Mouse (Mus musculus): ENCODE measurements at regions not wholly inside any gene's neighbourhood (a gene's known extent, or its start where the extent isn't known, plus 50 kb on each side); places are given as distances from the start of the nearest gene placed in this dataset.

DNA sequence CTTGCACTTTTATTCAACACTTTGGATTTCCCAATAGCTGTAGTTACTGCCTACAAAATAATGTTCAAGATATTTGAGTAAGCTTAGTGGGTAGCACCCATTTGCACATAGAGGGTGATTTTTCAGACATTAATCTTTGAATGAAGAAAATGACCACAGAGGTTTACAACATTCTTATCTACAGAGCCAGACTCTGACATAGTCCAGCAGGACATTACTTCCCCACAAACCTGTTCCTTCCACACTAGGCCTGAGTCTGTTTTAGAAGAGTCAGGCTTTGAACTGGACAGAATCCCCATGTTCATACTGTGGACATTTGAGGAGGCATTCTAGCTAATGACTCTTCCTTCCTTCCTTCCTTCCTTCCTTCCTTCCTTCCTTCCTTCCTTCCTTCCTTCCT, 233.6 kb upstream of the P2ry1 start:
- Histone ChIP-seq H3K4me3 (no peak overlapping the region), H3K9me3 (replicated peaks) (no peaks in the 10 kb centered on the region), H3K27ac (no peak overlapping the region), H3K27me3 (no peaks in the 10 kb centered on the region), H3K36me3 (ENCODE audit: poor library complexity, severe bottlenecking) (no peaks in the 10 kb centered on the region), H3K9ac (no peak overlapping the region), H3K4me2 (no peak overlapping the region), H3K4me1 (no peaks in the 10 kb centered on the region)
- ATAC-seq = no peak

DNA sequence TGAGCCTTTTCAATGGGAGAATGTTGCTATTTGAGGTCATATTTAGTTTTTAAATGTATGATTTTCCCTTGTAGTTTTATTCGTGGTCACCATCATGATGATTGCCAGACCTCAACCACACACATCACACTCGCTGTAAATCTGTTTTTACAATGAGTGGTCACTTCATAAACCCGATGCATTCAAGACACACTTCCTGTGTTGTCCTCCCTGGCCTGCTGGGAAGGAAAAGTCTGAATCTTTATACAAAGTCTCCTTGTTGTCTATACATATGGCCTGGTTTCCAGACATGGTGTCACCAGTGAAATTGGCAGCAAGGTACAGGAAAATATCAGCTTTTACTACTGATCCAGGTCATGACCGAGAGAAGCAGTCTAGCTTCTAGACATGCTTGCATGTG, 230.7 kb upstream of the P2ry1 start:
- no peak for ATAC-seq
- Histone ChIP-seq H3K4me3 (no peak overlapping the region), H3K27ac (no peak overlapping the region), H3K36me3 (ENCODE audit: poor library complexity, severe bottlenecking) (no peaks in the 10 kb centered on the region), H3K9ac (no peak overlapping the region), H3K4me1 (no peaks in the 10 kb centered on the region), H3K27me3 (no peaks in the 10 kb centered on the region), H3K4me2 (no peak overlapping the region), H3K9me3 (replicated peaks) (no peaks in the 10 kb centered on the region)
- 92% methylated on average over 4 of the region's 4 CpGs for WGBS

DNA sequence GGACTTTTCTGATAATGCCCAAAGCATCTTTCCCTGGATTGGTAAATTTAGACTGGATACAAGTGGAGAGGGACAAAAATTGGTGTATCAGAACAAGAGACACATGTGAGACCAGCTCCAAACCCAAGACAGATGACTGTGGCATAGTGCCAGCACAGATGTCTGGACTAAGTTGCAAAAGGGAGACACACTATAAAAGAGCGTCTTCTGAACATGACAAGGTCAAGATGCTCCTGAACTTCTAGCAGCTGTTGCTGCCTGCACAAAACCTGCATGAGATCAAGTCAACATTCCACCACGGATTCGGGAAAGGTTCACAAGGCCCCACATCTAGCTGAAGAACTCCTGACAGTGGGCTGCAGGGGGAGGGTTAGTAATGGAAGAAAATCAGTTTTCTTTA, 229.2 kb upstream of the P2ry1 start:
- Histone ChIP-seq H3K27ac (no peak overlapping the region), H3K9me3 (replicated peaks) (no peaks in the 10 kb centered on the region), H3K9ac (no peak overlapping the region), H3K4me1 (no peaks in the 10 kb centered on the region), H3K4me3 (no peak overlapping the region), H3K27me3 (no peaks in the 10 kb centered on the region), H3K36me3 (ENCODE audit: poor library complexity, severe bottlenecking) (no peaks in the 10 kb centered on the region), H3K4me2 (no peak overlapping the region)
- no peak for ATAC-seq
- WGBS = 79% methylated on average over 3 of the region's 3 CpGs

DNA sequence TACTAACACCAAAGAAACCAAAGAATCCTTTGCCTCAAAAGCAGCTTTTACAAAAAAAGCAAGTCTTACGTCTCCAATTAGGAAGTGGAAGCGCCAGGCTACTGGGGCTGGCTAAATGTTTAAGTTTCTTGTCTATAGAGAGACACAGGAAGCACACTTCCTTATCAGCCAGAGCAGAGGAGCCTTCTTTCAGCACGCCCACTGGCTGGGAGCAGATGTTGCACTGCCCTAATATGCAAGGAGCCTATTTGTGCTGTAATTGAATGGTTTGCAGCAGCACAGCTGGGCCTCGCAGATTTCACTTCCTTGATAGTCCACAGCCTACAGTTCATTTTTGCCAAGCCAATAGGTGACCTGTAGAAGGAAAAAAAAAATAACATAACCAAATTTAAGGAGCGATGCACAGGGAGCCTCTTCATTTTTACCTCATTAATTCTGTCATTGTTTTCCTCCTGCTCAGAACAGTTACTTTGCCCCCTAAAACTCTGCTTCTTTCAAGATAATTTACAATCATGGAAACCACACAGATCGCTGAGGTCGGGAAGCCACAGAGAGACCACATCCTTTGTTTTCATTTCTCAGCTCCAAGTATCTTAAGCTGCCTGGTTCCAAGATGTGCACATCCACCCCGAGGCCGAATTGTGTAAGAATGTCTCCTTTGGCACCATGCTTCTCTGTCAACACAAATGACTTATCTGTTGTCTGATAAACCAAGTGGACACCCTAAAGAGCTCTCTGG, 217.3 kb upstream of the P2ry1 start:
- Histone ChIP-seq H3K36me3 (ENCODE audit: poor library complexity, severe bottlenecking) (no peaks in the 10 kb centered on the region), H3K9ac (no peak overlapping the region), H3K4me3 (no peak overlapping the region), H3K4me1 (no peaks in the 10 kb centered on the region), H3K27me3 (no peaks in the 10 kb centered on the region), H3K27ac (no peak overlapping the region), H3K4me2 (no peak overlapping the region), H3K9me3 (replicated peaks) (no peaks in the 10 kb centered on the region)
- ATAC-seq = no peak; the same call in 1 of the 2 replicates
- whole genome bisulfite sequencing = 69% methylated on average over 9 of the region's 9 CpGs

DNA sequence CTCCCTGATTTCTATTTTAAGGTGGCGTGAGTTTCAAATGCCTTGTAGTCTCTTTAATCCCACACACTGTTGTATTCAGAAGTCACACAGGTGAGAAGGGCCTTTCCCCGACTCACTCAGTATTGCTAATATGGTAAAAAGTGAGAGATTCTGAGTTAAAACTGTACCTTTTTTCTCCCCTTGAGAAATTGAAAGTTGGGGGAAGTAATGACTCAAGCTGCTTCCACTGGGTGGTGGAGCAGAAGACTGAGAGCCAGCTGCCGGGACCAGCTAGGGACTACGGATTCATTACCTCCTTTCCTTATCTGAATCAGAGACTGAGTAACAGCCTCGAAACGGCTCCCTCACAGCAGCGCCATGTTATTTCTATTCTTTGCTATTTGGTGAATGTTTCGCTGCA, 214.6 kb upstream of the P2ry1 start:
- H3K9ac ChIP-seq = no peak overlapping the region
- H3K27me3 ChIP-seq = no peaks in the 10 kb centered on the region
- no peaks in the 10 kb centered on the region for H3K36me3 ChIP-seq (ENCODE audit: poor library complexity, severe bottlenecking)
- H3K4me3 ChIP-seq = no peak overlapping the region
- no peaks in the 10 kb centered on the region for H3K9me3 ChIP-seq (replicated peaks)
- H3K4me1 ChIP-seq = 0 out of 2 replicates have a peak, but pooled peaks cover 3% of the 10 kb centered on the region
- WGBS = 92% methylated on average over 8 of the region's 8 CpGs
- no peak overlapping the region for H3K27ac ChIP-seq
- no peak overlapping the region for H3K4me2 ChIP-seq
- ATAC-seq = no peak

DNA sequence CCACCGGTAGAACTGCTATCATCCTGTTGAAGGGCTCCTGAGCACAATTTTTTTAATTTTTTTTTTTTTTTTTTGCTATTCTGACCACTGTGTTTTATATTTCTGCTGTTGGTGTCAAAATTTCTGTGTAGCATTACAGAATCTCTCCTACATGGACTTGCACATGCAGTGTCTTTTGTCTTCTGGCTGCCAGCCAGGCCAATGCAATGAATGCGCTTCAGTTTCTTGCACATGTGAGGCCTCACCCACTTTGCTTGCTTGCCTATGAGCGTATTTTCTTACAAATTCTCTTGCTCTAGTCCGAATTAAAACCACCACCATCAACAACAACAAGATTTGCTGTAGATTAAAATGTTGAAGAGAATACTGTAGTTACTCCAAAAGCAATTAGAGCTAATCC, 213.2 kb upstream of the P2ry1 start:
- 78% methylated on average over 4 of the region's 4 CpGs for WGBS
- H3K27me3 ChIP-seq = no peaks in the 10 kb centered on the region
- ATAC-seq = no peak

DNA sequence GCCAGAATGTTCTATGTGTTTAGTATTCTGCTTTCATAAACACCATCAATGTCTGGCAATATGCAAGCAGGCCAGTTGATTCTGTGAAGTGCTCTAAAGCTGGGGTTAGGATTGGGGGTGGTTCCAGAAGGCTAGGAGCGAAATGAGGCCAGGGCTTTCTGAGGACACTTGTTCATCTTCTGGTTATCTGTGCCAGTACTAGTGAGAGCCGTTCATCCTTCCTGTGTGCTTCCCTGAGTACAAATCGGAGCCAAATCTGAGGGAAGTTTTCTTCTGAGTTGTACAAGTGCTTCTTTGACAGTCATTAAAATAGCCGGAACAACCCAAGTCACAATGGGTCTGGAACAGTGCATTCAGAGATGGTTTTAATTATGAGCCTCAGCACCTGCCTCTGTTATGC, 210.4 kb upstream of the P2ry1 start:
- H3K27ac ChIP-seq = no peak overlapping the region

More for the DNA sequence above, 213.2 kb upstream of the P2ry1 start:
- no peaks in the 10 kb centered on the region for H3K36me3 ChIP-seq (ENCODE audit: poor library complexity, severe bottlenecking)
- no peak overlapping the region for H3K27ac ChIP-seq
- H3K4me3 ChIP-seq = no peak overlapping the region
- H3K9ac ChIP-seq = no peak overlapping the region
- H3K4me1 ChIP-seq = 0 out of 2 replicates have a peak, but pooled peaks cover 3% of the 10 kb centered on the region
- H3K4me2 ChIP-seq = no peak overlapping the region
- no peaks in the 10 kb centered on the region for H3K9me3 ChIP-seq (replicated peaks)

DNA sequence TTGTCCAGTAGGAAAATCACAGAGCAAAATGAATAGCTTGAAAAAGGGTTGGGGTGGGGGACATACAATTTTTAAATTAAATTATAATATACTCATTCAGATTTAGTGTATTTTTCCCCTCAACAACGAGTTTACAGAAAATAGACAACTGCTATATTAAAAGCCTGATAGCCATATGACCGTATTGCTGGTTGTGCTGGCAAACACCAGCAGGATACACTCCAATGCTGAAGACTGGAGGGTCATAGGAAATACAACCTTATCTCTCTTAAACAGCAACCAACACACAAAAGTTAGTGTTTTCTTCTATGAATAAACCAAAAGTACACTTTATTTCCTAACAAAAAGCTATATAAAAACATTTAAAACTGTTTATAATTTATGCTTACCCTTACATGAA, 206.4 kb upstream of the P2ry1 start:
- no peaks in the 10 kb centered on the region for H3K9me3 ChIP-seq (replicated peaks)
- no peak overlapping the region for H3K9ac ChIP-seq
- H3K4me1 ChIP-seq = 0 out of 2 replicates have a peak, but pooled peaks cover 3% of the 10 kb centered on the region
- 82% methylated on average over 2 of the region's 2 CpGs for WGBS
- no peak overlapping the region for H3K4me3 ChIP-seq
- ATAC-seq = no peak
- no peak overlapping the region for H3K4me2 ChIP-seq
- no peaks in the 10 kb centered on the region for H3K36me3 ChIP-seq (ENCODE audit: poor library complexity, severe bottlenecking)
- no peaks in the 10 kb centered on the region for H3K27me3 ChIP-seq
- no peak overlapping the region for H3K27ac ChIP-seq

More for the DNA sequence above, 210.4 kb upstream of the P2ry1 start:
- WGBS = 69% methylated on average over 4 of the region's 4 CpGs
- no peaks in the 10 kb centered on the region for H3K27me3 ChIP-seq
- no peak overlapping the region for H3K9ac ChIP-seq
- H3K4me3 ChIP-seq = no peak overlapping the region
- no peak for ATAC-seq
- H3K4me2 ChIP-seq = no peak overlapping the region
- 0 out of 2 replicates have a peak, but pooled peaks cover 3% of the 10 kb centered on the region for H3K4me1 ChIP-seq
- H3K36me3 ChIP-seq (ENCODE audit: poor library complexity, severe bottlenecking) = no peaks in the 10 kb centered on the region
- H3K9me3 ChIP-seq (replicated peaks) = no peaks in the 10 kb centered on the region

DNA sequence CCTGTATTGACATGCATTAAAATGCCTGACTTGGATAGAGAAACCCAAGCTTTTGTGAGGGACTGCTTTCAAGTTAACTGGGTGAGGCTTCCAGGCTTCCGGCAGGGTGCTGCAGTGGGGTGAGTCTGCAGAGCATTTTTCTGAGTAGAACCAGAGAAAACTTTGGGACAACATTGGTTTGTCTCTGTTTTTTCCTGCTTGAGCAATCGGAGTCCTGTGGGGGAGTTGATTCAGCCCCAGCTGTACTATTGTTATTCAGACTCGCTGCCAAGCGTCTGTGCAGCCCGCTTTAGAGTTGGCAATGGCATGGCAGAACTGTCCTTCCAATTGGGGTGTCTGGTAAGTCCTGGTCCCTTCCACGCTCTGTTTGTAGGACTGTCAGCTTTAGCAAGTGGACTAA, 204.8 kb upstream of the P2ry1 start:
- Histone ChIP-seq H3K4me1 (no peaks in the 10 kb centered on the region), H3K4me2 (no peak overlapping the region), H3K36me3 (ENCODE audit: poor library complexity, severe bottlenecking) (no peaks in the 10 kb centered on the region), H3K27ac (no peak overlapping the region), H3K4me3 (no peak overlapping the region), H3K9ac (no peak overlapping the region), H3K9me3 (replicated peaks) (no peaks in the 10 kb centered on the region), H3K27me3 (no peaks in the 10 kb centered on the region)
- WGBS = 70% methylated on average over 6 of the region's 6 CpGs
- ATAC-seq = no peak

DNA sequence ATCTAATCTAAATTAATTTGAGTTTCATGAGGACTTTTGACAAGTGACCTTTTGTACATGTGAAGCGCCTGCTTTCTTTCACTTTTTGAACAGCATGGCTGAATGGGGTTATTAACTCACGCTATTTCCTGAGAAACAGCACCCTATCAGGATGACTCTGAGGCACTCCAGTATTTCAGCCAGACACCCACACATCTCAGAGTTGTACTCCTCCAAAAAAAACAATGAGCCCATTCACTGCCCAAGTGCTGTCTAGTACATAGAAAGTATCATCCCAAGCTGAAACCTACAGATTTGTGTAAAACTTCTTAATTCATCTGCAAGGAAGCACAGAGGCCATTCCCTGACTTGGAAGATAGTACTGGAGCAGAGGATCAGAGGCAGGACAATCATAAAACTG, 204.1 kb upstream of the P2ry1 start:
- no peaks in the 10 kb centered on the region for H3K27me3 ChIP-seq
- H3K36me3 ChIP-seq (ENCODE audit: poor library complexity, severe bottlenecking) = no peaks in the 10 kb centered on the region
- H3K4me2 ChIP-seq = no peak overlapping the region
- H3K4me3 ChIP-seq = no peak overlapping the region
- ATAC-seq = no peak
- no peak overlapping the region for H3K27ac ChIP-seq
- WGBS = 91% methylated on average over 2 of the region's 2 CpGs
- no peaks in the 10 kb centered on the region for H3K9me3 ChIP-seq (replicated peaks)
- H3K4me1 ChIP-seq = no peaks in the 10 kb centered on the region
- no peak overlapping the region for H3K9ac ChIP-seq

DNA sequence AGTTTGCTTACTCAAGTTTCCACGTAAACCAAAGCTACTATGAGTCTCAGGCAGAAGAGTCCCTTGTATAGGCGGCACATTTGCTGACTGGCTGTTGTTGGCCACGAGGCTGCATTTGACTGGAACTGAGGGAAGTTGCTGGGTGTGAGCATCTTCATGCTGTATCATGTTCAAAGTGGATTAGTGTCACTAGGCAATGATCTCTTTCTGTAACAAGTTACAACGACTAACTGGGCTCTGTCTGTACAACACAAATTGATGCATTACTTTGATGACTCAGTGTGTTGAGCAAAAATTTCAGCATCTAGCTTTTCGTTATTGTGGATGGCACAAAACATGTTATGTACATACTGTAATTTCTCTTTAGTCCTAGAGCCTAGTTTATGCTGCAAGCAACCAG, 203.7 kb upstream of the P2ry1 start:
- ATAC-seq = no peak
- no peak overlapping the region for H3K27ac ChIP-seq
- no peaks in the 10 kb centered on the region for H3K36me3 ChIP-seq (ENCODE audit: poor library complexity, severe bottlenecking)
- 92% methylated on average over 5 of the region's 5 CpGs for WGBS
- no peaks in the 10 kb centered on the region for H3K9me3 ChIP-seq (replicated peaks)
- no peak overlapping the region for H3K4me3 ChIP-seq
- H3K4me1 ChIP-seq = no peaks in the 10 kb centered on the region
- H3K4me2 ChIP-seq = no peak overlapping the region
- no peak overlapping the region for H3K9ac ChIP-seq
- H3K27me3 ChIP-seq = no peaks in the 10 kb centered on the region

DNA sequence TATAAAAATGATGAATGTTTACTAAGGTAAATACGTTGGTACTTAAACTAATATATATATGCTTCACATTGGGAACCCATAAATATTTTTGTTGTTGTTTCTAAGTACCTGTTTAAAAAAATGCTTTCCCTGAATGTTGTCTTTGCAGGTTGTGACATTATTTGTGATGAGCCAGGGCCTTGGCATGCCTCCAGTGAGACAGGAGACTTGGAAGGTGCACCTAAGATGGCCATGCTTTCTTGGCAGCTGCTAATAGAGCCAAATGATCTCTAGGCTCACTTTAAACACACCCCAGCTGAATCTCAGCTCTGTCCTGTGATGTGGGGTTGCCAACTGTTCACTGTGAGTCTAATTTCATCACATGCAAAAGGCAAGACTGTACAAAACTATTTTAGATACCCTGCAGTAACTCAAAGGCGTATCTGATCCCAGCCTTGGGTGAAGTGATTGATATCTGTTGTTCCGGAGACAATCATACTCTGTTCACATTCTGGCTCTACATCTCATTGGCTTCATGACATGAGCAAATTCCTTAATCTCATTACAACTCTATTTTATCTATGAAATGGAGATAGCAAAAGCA, 197.8 kb upstream of the P2ry1 start:
- no peak for ATAC-seq
- no peak overlapping the region for H3K9ac ChIP-seq
- no peaks in the 10 kb centered on the region for H3K36me3 ChIP-seq (ENCODE audit: poor library complexity, severe bottlenecking)
- H3K27ac ChIP-seq = no peak overlapping the region
- H3K4me1 ChIP-seq = no peaks in the 10 kb centered on the region
- H3K4me3 ChIP-seq = no peak overlapping the region
- H3K9me3 ChIP-seq (replicated peaks) = no peaks in the 10 kb centered on the region
- 91% methylated on average over 3 of the region's 3 CpGs for WGBS
- H3K4me2 ChIP-seq = no peak overlapping the region
- H3K27me3 ChIP-seq = no peaks in the 10 kb centered on the region

DNA sequence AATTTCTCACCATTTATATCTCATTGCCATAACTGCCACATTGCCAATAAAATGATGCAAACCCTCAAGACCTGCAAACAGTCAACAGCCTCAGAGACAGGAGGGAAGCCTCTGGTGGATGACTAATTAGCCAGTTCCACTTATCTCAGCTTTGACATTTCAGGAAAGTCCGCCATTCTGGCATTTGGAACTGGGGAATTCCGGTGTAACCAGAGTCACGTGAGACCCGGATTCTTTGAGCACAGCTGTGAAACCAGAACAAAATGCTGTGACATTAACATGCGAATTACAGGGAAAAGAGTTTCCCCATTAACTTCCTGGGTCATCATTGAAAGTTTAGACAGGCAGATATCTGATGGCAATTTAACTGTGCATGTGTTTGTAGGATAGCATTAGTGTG, 190.7 kb upstream of the P2ry1 start:
- H3K9me3 ChIP-seq (replicated peaks) = no peaks in the 10 kb centered on the region
- no peak for ATAC-seq
- WGBS = 80% methylated on average over 5 of the region's 5 CpGs
- no peaks in the 10 kb centered on the region for H3K4me1 ChIP-seq
- H3K9ac ChIP-seq = no peak overlapping the region
- no peaks in the 10 kb centered on the region for H3K36me3 ChIP-seq (ENCODE audit: poor library complexity, severe bottlenecking)
- no peak overlapping the region for H3K4me2 ChIP-seq
- H3K27ac ChIP-seq = no peak overlapping the region
- no peak overlapping the region for H3K4me3 ChIP-seq
- H3K27me3 ChIP-seq = no peaks in the 10 kb centered on the region
